Mouse (Mus musculus) E14TG2a.4 (cell line): ENCODE data around the gene Gm8369.

Source experiments
- CTCF ChIP-seq: conservative IDR thresholded peaks from 2 replicates; pipeline ENCODE4 v1.5.1; 2014; ENCODE audit warnings: low read length
- NANOG ChIP-seq: IDR thresholded peaks from 2 replicates; pipeline ENCODE4 v1.6.1; 2014; ENCODE audit warnings: borderline replicate concordance, low read length, mixed read lengths
- POU5F1 ChIP-seq: IDR thresholded peaks from 2 replicates; pipeline ENCODE4 v1.6.1; 2014; ENCODE audit warnings: low read length, borderline replicate concordance

GRCm38 (mm10) chr19:11501326-11501725, 15.6 kb downstream of the Gm8369 start:
- no peak for TF ChIP-seq CTCF
- TF ChIP-seq NANOG, result no peak
- no peak for TF ChIP-seq POU5F1
